Mouse (Mus musculus): ENCODE measurements around the gene Slc17a9. TPM values are rescaled to one million over a fixed set of nuclear protein-coding genes. Genes with fewer than 3 reads are reported as not detected.

Gene Slc17a9
- polyA plus RNA-seq, 1 experiment from 2014 or later, result 0.88 TPM

GRCm38 (mm10) chr2:180754976-180755688 is 30.1 kb downstream of the Slc17a9 start:
- no peak overlapping the region for H3K4me3 ChIP-seq (ENCODE audit: low read depth, low read length)
- H3K9ac ChIP-seq, result no peak overlapping the region
- no peaks in the 10 kb centered on the region for H3K9me3 ChIP-seq (ENCODE audit: low read depth, low read length)
- TF ChIP-seq CTCF (IDR thresholded peaks at IDR 0.05; ENCODE audit: low read depth), result no peak
- ATAC-seq (ENCODE audit: insufficient read depth), result no peak
- H3K4me2 ChIP-seq, result no peak overlapping the region
- 77% methylated on average over 5 of the region's 5 CpGs for WGBS
- no peak for DNase-seq
- H3K27me3 ChIP-seq (ENCODE audit: insufficient read depth, low read length), result no peaks in the 10 kb centered on the region
- H3K36me3 ChIP-seq (ENCODE audit: insufficient read depth), result no peaks in the 10 kb centered on the region
- no peak overlapping the region for H3K27ac ChIP-seq (ENCODE audit: low read depth)
- no peaks in the 10 kb centered on the region for H3K4me1 ChIP-seq (ENCODE audit: insufficient read depth)

- no peak; the same call in 1 of the 2 replicates for ATAC-seq (ENCODE audit: insufficient read depth)
Measured at GRCm38 (mm10) chr2:180755896-180756295, 30.8 kb downstream of the Slc17a9 start.

GRCm38 (mm10) chr2:180756786-180757185 is 31.7 kb downstream of the Slc17a9 start:
- Histone ChIP-seq H3K4me3 (ENCODE audit: low read depth, low read length) (no peak overlapping the region), H3K27ac (ENCODE audit: low read depth) (no peak overlapping the region), H3K4me1 (ENCODE audit: insufficient read depth) (no peaks in the 10 kb centered on the region), H3K9ac (no peak overlapping the region), H3K27me3 (ENCODE audit: insufficient read depth, low read length) (no peaks in the 10 kb centered on the region), H3K9me3 (ENCODE audit: low read depth, low read length) (no peaks in the 10 kb centered on the region), H3K4me2 (no peak overlapping the region), H3K36me3 (ENCODE audit: insufficient read depth) (no peaks in the 10 kb centered on the region)
- DNase-seq (no peak), ATAC-seq (ENCODE audit: insufficient read depth) (no peak)
- TF ChIP-seq CTCF (IDR thresholded peaks at IDR 0.05; ENCODE audit: low read depth), result no peak
- 26% methylated on average over 2 of the region's 2 CpGs for WGBS

More at GRCm38 (mm10) chr2:180755896-180756295, 30.8 kb downstream of the Slc17a9 start:
- peak; percentile 89 for DNase-seq
- H3K27me3 ChIP-seq (ENCODE audit: insufficient read depth, low read length), result no peaks in the 10 kb centered on the region
- 3% methylated on average over 8 of the region's 8 CpGs for WGBS
- H3K27ac ChIP-seq (ENCODE audit: low read depth), result no peak overlapping the region
- H3K4me2 ChIP-seq, result no peak overlapping the region
- H3K4me1 ChIP-seq (ENCODE audit: insufficient read depth), result no peaks in the 10 kb centered on the region
- H3K9me3 ChIP-seq (ENCODE audit: low read depth, low read length), result no peaks in the 10 kb centered on the region
- no peak overlapping the region for H3K9ac ChIP-seq
- H3K36me3 ChIP-seq (ENCODE audit: insufficient read depth), result no peaks in the 10 kb centered on the region
- no peak overlapping the region for H3K4me3 ChIP-seq (ENCODE audit: low read depth, low read length)
- TF ChIP-seq CTCF (IDR thresholded peaks at IDR 0.05; ENCODE audit: low read depth), result no peak

- no peaks in the 10 kb centered on the region for H3K9me3 ChIP-seq (ENCODE audit: low read depth, low read length)
- no peak for TF ChIP-seq CTCF (IDR thresholded peaks at IDR 0.05; ENCODE audit: low read depth)
- DNase-seq, result no peak
- H3K4me3 ChIP-seq (ENCODE audit: low read depth, low read length), result no peak overlapping the region
- H3K27me3 ChIP-seq (ENCODE audit: insufficient read depth, low read length), result no peaks in the 10 kb centered on the region
- WGBS, result 45% methylated on average over 15 of the region's 15 CpGs
- no peak overlapping the region for H3K4me2 ChIP-seq
- no peak overlapping the region for H3K9ac ChIP-seq
- H3K4me1 ChIP-seq (ENCODE audit: insufficient read depth), result no peaks in the 10 kb centered on the region
- H3K27ac ChIP-seq (ENCODE audit: low read depth), result no peak overlapping the region
- ATAC-seq (ENCODE audit: insufficient read depth), result no peak
- H3K36me3 ChIP-seq (ENCODE audit: insufficient read depth), result no peaks in the 10 kb centered on the region
Measured at GRCm38 (mm10) chr2:180758513-180759263, 33.6 kb downstream of the Slc17a9 start.

GRCm38 (mm10) chr2:180764986-180765385 is 39.9 kb downstream of the Slc17a9 start:
- H3K27ac ChIP-seq (ENCODE audit: low read depth), result no peak overlapping the region
- no peaks in the 10 kb centered on the region for H3K4me1 ChIP-seq (ENCODE audit: insufficient read depth)
- ATAC-seq (ENCODE audit: insufficient read depth) (no peak), DNase-seq (no peak)
- H3K4me2 ChIP-seq, result no peak overlapping the region
- WGBS, result 74% methylated on average over 11 of the region's 11 CpGs
- no peak overlapping the region for H3K9ac ChIP-seq
- no peak overlapping the region for H3K4me3 ChIP-seq (ENCODE audit: low read depth, low read length)
- H3K27me3 ChIP-seq (ENCODE audit: insufficient read depth, low read length), result no peaks in the 10 kb centered on the region
- H3K9me3 ChIP-seq (ENCODE audit: low read depth, low read length), result no peaks in the 10 kb centered on the region
- H3K36me3 ChIP-seq (ENCODE audit: insufficient read depth), result no peaks in the 10 kb centered on the region
- TF ChIP-seq CTCF (IDR thresholded peaks at IDR 0.05; ENCODE audit: low read depth), result no peak

- Histone ChIP-seq H3K4me1 (ENCODE audit: insufficient read depth) (no peaks in the 10 kb centered on the region), H3K27ac (ENCODE audit: low read depth) (no peak overlapping the region), H3K27me3 (ENCODE audit: insufficient read depth, low read length) (0 out of 2 replicates have a peak, but pooled peaks cover 3% of the 10 kb centered on the region), H3K4me2 (no peak overlapping the region), H3K36me3 (ENCODE audit: insufficient read depth) (no peaks in the 10 kb centered on the region), H3K9ac (no peak overlapping the region), H3K9me3 (ENCODE audit: low read depth, low read length) (no peaks in the 10 kb centered on the region), H3K4me3 (ENCODE audit: low read depth, low read length) (no peak overlapping the region)
- ATAC-seq (ENCODE audit: insufficient read depth), result no peak
- no peak for TF ChIP-seq CTCF (IDR thresholded peaks at IDR 0.05; ENCODE audit: low read depth)
- no peak for DNase-seq
- WGBS, result 63% methylated on average over 7 of the region's 7 CpGs
Measured at GRCm38 (mm10) chr2:180765713-180766112, 40.6 kb downstream of the Slc17a9 start.

GRCm38 (mm10) chr2:180775223-180775622 is 50.2 kb downstream of the Slc17a9 start:
- Histone ChIP-seq H3K4me2 (no peak overlapping the region), H3K9ac (no peak overlapping the region), H3K9me3 (ENCODE audit: low read depth, low read length) (no peaks in the 10 kb centered on the region), H3K36me3 (ENCODE audit: insufficient read depth) (no peaks in the 10 kb centered on the region), H3K4me3 (ENCODE audit: low read depth, low read length) (no peak overlapping the region), H3K4me1 (ENCODE audit: insufficient read depth) (no peaks in the 10 kb centered on the region), H3K27me3 (ENCODE audit: insufficient read depth, low read length) (peaks cover 74% of the 10 kb centered on the region), H3K27ac (ENCODE audit: low read depth) (no peak overlapping the region)
- TF ChIP-seq CTCF (IDR thresholded peaks at IDR 0.05; ENCODE audit: low read depth), result no peak
- ATAC-seq (ENCODE audit: insufficient read depth), result no peak
- 5% methylated on average over 12 of the region's 12 CpGs for WGBS
- no peak for DNase-seq
